Mouse (Mus musculus) ES-E14 (cell line): ENCODE measurements around the gene Ppt2. TPM values are rescaled to one million over a fixed set of nuclear protein-coding genes. Genes with fewer than 3 reads are reported as not detected.
A peak's percentile ranks its signal among the peaks of the same experiment; 100 is the strongest.

ENCODE experiments used
- DNase-seq: peaks from one replicate; pipeline ENCODE4 v3.0.0-alpha.2; 2013; ENCODE audit warnings: low read depth, low spot score
- H3K27ac ChIP-seq: 2 replicates; pipeline ENCODE4 v1.5.1; 2012; ENCODE audit warnings: low read depth, mild to moderate bottlenecking, low read length, moderate library complexity, mixed read lengths; ENCODE audit not compliant: poor library complexity, insufficient read depth, severe bottlenecking
- H3K36me3 ChIP-seq: 2 replicates; pipeline ENCODE4 v1.6.1; 2012; ENCODE audit warnings: mild to moderate bottlenecking, low read length, moderate library complexity, mixed read lengths; ENCODE audit not compliant: control insufficient read depth, poor library complexity, insufficient read depth, severe bottlenecking
- H3K4me1 ChIP-seq, 2 experiments: fragments of 150-350 bp in 1 of 2; sonication (generic) in 1 of 2; 2 replicates each; pipeline ENCODE4 v1.6.1; 2012; ENCODE audit warnings: low read length in 2 of 2, mild to moderate bottlenecking in 1 of 2, mixed read lengths in 1 of 2; ENCODE audit not compliant: control insufficient read depth in 2 of 2, insufficient read depth in 2 of 2, poor library complexity in 1 of 2
- H3K4me3 ChIP-seq, 2 experiments: fragments of 150-350 bp in 1 of 2; sonication (generic) in 1 of 2; 2 replicates each; pipeline ENCODE4 v1.5.1; 2012; ENCODE audit warnings: low read length in 2 of 2, low read depth in 1 of 2, mild to moderate bottlenecking in 1 of 2, mixed read lengths in 1 of 2; ENCODE audit not compliant: insufficient read depth in 1 of 2, poor library complexity in 1 of 2, severe bottlenecking in 1 of 2
- H3K9ac ChIP-seq: 2 replicates; pipeline ENCODE4 v1.6.1; 2012; ENCODE audit warnings: low read depth, mild to moderate bottlenecking, low read length, mixed read lengths; ENCODE audit not compliant: poor library complexity, insufficient read depth, severe bottlenecking
- H3K9me3 ChIP-seq: fragments of 150-350 bp; sonication (generic); 2 replicates; pipeline ENCODE4 v1.6.1; 2012; ENCODE audit warnings: low read depth, mild to moderate bottlenecking, low read length; ENCODE audit not compliant: control insufficient read depth, insufficient read depth
- CHD2 ChIP-seq: IDR thresholded peaks from 2 replicates; pipeline ENCODE4 v1.6.1; 2014; ENCODE audit warnings: mild to moderate bottlenecking, low read depth, low read length, inconsistent platforms
- HCFC1 ChIP-seq: IDR thresholded peaks from 2 replicates; pipeline ENCODE4 v1.6.1; 2012; ENCODE audit warnings: low read length, inconsistent platforms, borderline replicate concordance; ENCODE audit not compliant: insufficient read depth
- MAFK ChIP-seq: IDR thresholded peaks from 2 replicates; pipeline ENCODE4 v1.6.1; 2014; ENCODE audit warnings: mild to moderate bottlenecking, low read depth, low read length, inconsistent platforms; ENCODE audit not compliant: insufficient read depth
- ZC3H11A ChIP-seq: IDR thresholded peaks from 2 replicates; pipeline ENCODE4 v1.6.1; 2012; ENCODE audit warnings: low read depth, mild to moderate bottlenecking, inconsistent platforms, low read length, borderline replicate concordance
- ZNF384 ChIP-seq: IDR thresholded peaks from 2 replicates; pipeline ENCODE4 v1.6.1; 2012; ENCODE audit warnings: low read depth, low read length, inconsistent platforms
- in situ Hi-C, 2 experiments: fragments of 600-800 bp; cut with MboI; formaldehyde crosslinking; loops; one replicate each; pipeline ENCODE4 v1.15.1; 2025; ENCODE audit warnings: low sequenced_read_pairs in 2 of 2, inconsistent platforms in 1 of 2; ENCODE audit not compliant: unreplicated experiment in 2 of 2
- total RNA-seq: library from RNA; depleted of rRNA; stranded (reverse); fragments of 300-350 nt; gene quantifications from 2 replicates; pipeline ENCODE4 v1.2.3, GENCODE M21; 2012

Gene Ppt2
- total RNA-seq, 1 experiment, result 13.6 TPM

GRCm38 (mm10) chr17:34661121-34661591 is 32.8 kb upstream of the Ppt2 start:
- no peak for TF ChIP-seq HCFC1
- TF ChIP-seq CHD2, result no peak
- no peak for TF ChIP-seq ZNF384
- no peak for TF ChIP-seq ZC3H11A
- no peak for TF ChIP-seq MAFK
- Histone ChIP-seq H3K27ac (no peak overlapping the region), H3K36me3 (no peaks in the 10 kb centered on the region), H3K9me3 (no peaks in the 10 kb centered on the region), H3K4me1 (peaks cover 0 to 13% of the 10 kb centered on the region in 2 experiments; a peak in 1 of 4 replicates), H3K4me3 (peak overlapping the region in 1 of 2 experiments; percentile 20; a peak in 1 of 4 replicates), H3K9ac (no peak overlapping the region)
- in situ Hi-C loops, result no loop called here
- DNase-seq, result no peak

GRCm38 (mm10) chr17:34660259-34660820 is 32.0 kb upstream of the Ppt2 start:
- DNase-seq, result no peak
- Histone ChIP-seq H3K9ac (no peak overlapping the region), H3K4me1 (peaks cover 0 to 13% of the 10 kb centered on the region in 2 experiments; a peak in 1 of 4 replicates), H3K4me3 (no peak overlapping the region), H3K9me3 (no peaks in the 10 kb centered on the region), H3K27ac (no peak overlapping the region), H3K36me3 (no peaks in the 10 kb centered on the region)
- in situ Hi-C loops, result no loop called here
- TF ChIP-seq CHD2, result no peak
- no peak for TF ChIP-seq ZNF384
- TF ChIP-seq HCFC1, result no peak
- TF ChIP-seq MAFK, result no peak
- no peak for TF ChIP-seq ZC3H11A

- DNase-seq, result no peak
- no peak overlapping the region for H3K9ac ChIP-seq
- peaks cover 0 to 13% of the 10 kb centered on the region in 2 experiments; a peak in 1 of 4 replicates for H3K4me1 ChIP-seq
- H3K4me3 ChIP-seq, result no peak overlapping the region
- in situ Hi-C loops, result no loop called here
- no peaks in the 10 kb centered on the region for H3K9me3 ChIP-seq
- H3K36me3 ChIP-seq, result peaks cover 2% of the 10 kb centered on the region; the same call in 1 of the 2 replicates
- no peak overlapping the region for H3K27ac ChIP-seq
- no peak for TF ChIP-seq HCFC1
- no peak for TF ChIP-seq MAFK
- no peak for TF ChIP-seq CHD2
- no peak for TF ChIP-seq ZNF384
- TF ChIP-seq ZC3H11A, result no peak
Measured at GRCm38 (mm10) chr17:34659897-34660214, 31.5 kb upstream of the Ppt2 start.

GRCm38 (mm10) chr17:34659181-34659896 is 31.0 kb upstream of the Ppt2 start:
- Histone ChIP-seq H3K4me3 (no peak overlapping the region), H3K36me3 (peaks cover 6% of the 10 kb centered on the region; the same call in 1 of the 2 replicates), H3K9me3 (no peaks in the 10 kb centered on the region), H3K9ac (no peak overlapping the region), H3K4me1 (peaks cover 0 to 13% of the 10 kb centered on the region in 2 experiments; a peak in 1 of 4 replicates), H3K27ac (no peak overlapping the region)
- DNase-seq, result no peak
- no peak for TF ChIP-seq CHD2
- TF ChIP-seq ZC3H11A, result no peak
- TF ChIP-seq MAFK, result no peak
- TF ChIP-seq ZNF384, result no peak
- TF ChIP-seq HCFC1, result no peak
- in situ Hi-C loops, result no loop called here
